Mouse (Mus musculus) liver, adult 2 months (tissue): ENCODE data around the gene Lcorl. TPM values are rescaled to one million over a fixed set of nuclear protein-coding genes. Genes with fewer than 3 reads are reported as not detected.
A peak's percentile ranks its signal among the peaks of the same experiment; 100 is the strongest.

Experiments
- DNase-seq: peaks from one replicate; pipeline ENCODE4 v3.0.0-alpha.2; 2011; ENCODE audit warnings: low read depth, low spot score; ENCODE audit errors: extremely low read depth
- H3K27ac ChIP-seq: fragments of 200-500 bp; replicated peaks from 2 replicates; pipeline ENCODE4 v1.5.1; 2012; ENCODE audit warnings: low read depth, mild to moderate bottlenecking, control low read depth, inconsistent platforms, low read length; ENCODE audit not compliant: insufficient read depth
- H3K27me3 ChIP-seq: fragments of 200-500 bp; 2 replicates; pipeline ENCODE4 v1.6.1; 2012; ENCODE audit warnings: mild to moderate bottlenecking, moderate library complexity, low read length, inconsistent platforms; ENCODE audit not compliant: control insufficient read depth, insufficient read depth
- H3K36me3 ChIP-seq: fragments of 200-500 bp; 2 replicates; pipeline ENCODE4 v1.6.1; 2012; ENCODE audit warnings: low read length, inconsistent platforms; ENCODE audit not compliant: control insufficient read depth, insufficient read depth
- H3K4me1 ChIP-seq: fragments of 200-500 bp; 2 replicates; pipeline ENCODE4 v1.6.1; 2011; ENCODE audit warnings: low read length; ENCODE audit not compliant: control insufficient read depth, insufficient read depth
- H3K4me3 ChIP-seq: fragments of 200-500 bp; 2 replicates; pipeline ENCODE4 v1.5.1; 2011; ENCODE audit warnings: low read depth, mild to moderate bottlenecking, control low read depth, low read length, moderate library complexity; ENCODE audit not compliant: insufficient read depth
- H3K79me2 ChIP-seq: fragments of 200-500 bp; 2 replicates; pipeline ENCODE4 v1.6.1; 2012; ENCODE audit warnings: inconsistent platforms, mild to moderate bottlenecking, low read length, moderate library complexity; ENCODE audit not compliant: control insufficient read depth, insufficient read depth
- H3K9ac ChIP-seq: fragments of 200-500 bp; 2 replicates; pipeline ENCODE4 v1.6.1; 2012; ENCODE audit warnings: low read depth, mild to moderate bottlenecking, control low read depth, inconsistent platforms, low read length
- CTCF ChIP-seq: fragments of 200-500 bp; IDR thresholded peaks from 2 replicates; pipeline ENCODE4 v1.5.1; 2011; ENCODE audit warnings: low read depth, low read length, control low read depth
- POLR2A ChIP-seq: fragments of 200-500 bp; IDR thresholded peaks from 2 replicates; pipeline ENCODE4 v1.6.1; 2011; ENCODE audit warnings: low read length, control low read depth; ENCODE audit not compliant: insufficient read depth; ENCODE audit errors: extremely low read depth
- WGBS: fragments of 180-500 bp; shearing (Covaris S2); methylation state at CpG from one replicate; pipeline ENCODE4 v1.1.7; 2018; 5-methylcytosine and 5-hydroxymethylcytosine counted together
- polyA plus RNA-seq: library from polyadenylated mRNA; depleted of rRNA; stranded (reverse); fragments of >200 nt; gene quantifications from 2 replicates; pipeline ENCODE4 v1.2.3, GENCODE M21; 2012
- total RNA-seq: library from RNA; depleted of rRNA; stranded (reverse); fragments of >200 nt; gene quantifications from 2 replicates; pipeline ENCODE4 v1.2.3, GENCODE M21; 2014

Gene Lcorl
- total and polyA plus RNA-seq, 2 experiments, result 4.3 to 11.5 TPM

- DNase-seq, result no peak
- Histone ChIP-seq H3K27me3 (no peaks in the 10 kb centered on the region), H3K79me2 (no peaks in the 10 kb centered on the region), H3K4me3 (no peak overlapping the region), H3K4me1 (no peaks in the 10 kb centered on the region), H3K36me3 (no peaks in the 10 kb centered on the region), H3K27ac (no peak overlapping the region), H3K9ac (no peak overlapping the region)
- TF ChIP-seq CTCF, result no peak
- no peak for TF ChIP-seq POLR2A
Measured at GRCm38 (mm10) chr5:45679955-45680354, 177.5 kb downstream of the Lcorl start.

GRCm38 (mm10) chr5:45677639-45678038, 179.8 kb downstream of the Lcorl start:
- 84% methylated on average over 4 of the region's 4 CpGs for WGBS

DNA sequence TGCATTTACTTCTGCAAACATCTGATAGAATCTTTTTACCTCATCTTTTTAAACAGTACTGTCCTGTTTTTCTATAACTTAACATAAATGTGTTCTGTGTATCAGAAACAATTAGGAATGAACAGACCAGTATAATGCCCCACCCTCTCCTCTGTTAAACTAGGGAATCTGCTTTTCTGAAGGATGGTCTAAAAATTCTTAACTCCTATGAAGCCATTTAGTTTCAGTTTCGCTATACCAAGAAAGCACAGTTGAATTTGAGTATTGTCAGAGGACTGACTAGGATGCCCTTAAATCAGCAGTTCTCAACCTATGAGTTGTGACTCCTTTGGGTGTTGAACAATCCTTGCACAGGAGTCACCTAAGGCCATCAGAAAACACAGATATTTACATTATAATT, 182.4 kb downstream of the Lcorl start:
- Histone ChIP-seq H3K79me2 (no peaks in the 10 kb centered on the region), H3K4me1 (no peaks in the 10 kb centered on the region), H3K36me3 (no peaks in the 10 kb centered on the region), H3K27me3 (no peaks in the 10 kb centered on the region), H3K4me3 (no peak overlapping the region), H3K27ac (no peak overlapping the region), H3K9ac (no peak overlapping the region)
- WGBS, result 90% methylated on average over 1 of the region's 1 CpGs
- TF ChIP-seq CTCF (no peak), POLR2A (no peak)
- no peak for DNase-seq

More at GRCm38 (mm10) chr5:45677639-45678038, 179.8 kb downstream of the Lcorl start:
- Histone ChIP-seq H3K4me1 (no peaks in the 10 kb centered on the region), H3K79me2 (no peaks in the 10 kb centered on the region), H3K9ac (no peak overlapping the region), H3K27ac (no peak overlapping the region), H3K4me3 (no peak overlapping the region), H3K27me3 (no peaks in the 10 kb centered on the region), H3K36me3 (no peaks in the 10 kb centered on the region)
- DNase-seq, result no peak
- TF ChIP-seq CTCF (no peak), POLR2A (no peak)

DNA sequence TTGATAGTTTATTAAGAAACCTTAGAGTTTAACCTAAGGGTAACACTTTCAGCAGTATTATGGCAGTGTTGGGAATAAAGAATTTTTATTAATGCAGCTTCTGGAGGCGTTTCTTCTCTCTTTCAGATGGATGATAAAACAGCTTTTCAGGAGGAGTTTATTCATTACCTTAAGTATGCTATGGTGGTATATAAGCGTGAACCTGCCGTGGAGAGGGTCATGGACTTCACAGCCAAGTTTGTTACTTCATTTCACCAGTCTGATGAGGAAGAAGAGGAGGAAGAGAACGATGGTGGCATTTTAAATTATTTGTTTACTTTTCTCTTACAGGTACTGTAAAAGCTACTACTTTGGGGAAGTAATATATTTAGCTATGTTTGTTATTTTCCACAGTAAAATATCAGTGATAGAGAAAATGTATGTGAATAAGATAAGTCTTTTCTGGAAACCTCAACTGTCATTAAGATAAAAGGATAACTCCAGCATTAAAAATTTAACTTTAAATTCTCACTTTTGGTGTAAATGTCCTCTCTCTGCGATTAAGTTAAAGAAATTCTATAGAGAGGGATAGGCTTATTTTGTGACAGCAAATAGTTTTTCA, 186.4 kb downstream of the Lcorl start:
- Histone ChIP-seq H3K36me3 (no peaks in the 10 kb centered on the region), H3K4me3 (no peak overlapping the region), H3K9ac (no peak overlapping the region), H3K27ac (no peak overlapping the region), H3K27me3 (no peaks in the 10 kb centered on the region), H3K4me1 (peaks cover 4% of the 10 kb centered on the region; the same call in 1 of the 2 replicates), H3K79me2 (no peaks in the 10 kb centered on the region)
- no peak for TF ChIP-seq CTCF
- TF ChIP-seq POLR2A, result no peak
- no peak for DNase-seq
- WGBS, result 65% methylated on average over 5 of the region's 5 CpGs

GRCm38 (mm10) chr5:45670280-45670670, 187.1 kb downstream of the Lcorl start:
- H3K9ac ChIP-seq, result peak overlapping the region; percentile 62
- no peaks in the 10 kb centered on the region for H3K36me3 ChIP-seq
- H3K4me1 ChIP-seq, result peaks cover 4% of the 10 kb centered on the region; the same call in 1 of the 2 replicates
- no peak overlapping the region for H3K27ac ChIP-seq
- TF ChIP-seq CTCF, result no peak
- TF ChIP-seq POLR2A, result no peak
- under 1% methylated on average over 13 of the region's 13 CpGs for WGBS
- DNase-seq, result no peak
- H3K27me3 ChIP-seq, result no peaks in the 10 kb centered on the region
- H3K4me3 ChIP-seq, result peak overlapping the region; percentile 73
- no peaks in the 10 kb centered on the region for H3K79me2 ChIP-seq

DNA sequence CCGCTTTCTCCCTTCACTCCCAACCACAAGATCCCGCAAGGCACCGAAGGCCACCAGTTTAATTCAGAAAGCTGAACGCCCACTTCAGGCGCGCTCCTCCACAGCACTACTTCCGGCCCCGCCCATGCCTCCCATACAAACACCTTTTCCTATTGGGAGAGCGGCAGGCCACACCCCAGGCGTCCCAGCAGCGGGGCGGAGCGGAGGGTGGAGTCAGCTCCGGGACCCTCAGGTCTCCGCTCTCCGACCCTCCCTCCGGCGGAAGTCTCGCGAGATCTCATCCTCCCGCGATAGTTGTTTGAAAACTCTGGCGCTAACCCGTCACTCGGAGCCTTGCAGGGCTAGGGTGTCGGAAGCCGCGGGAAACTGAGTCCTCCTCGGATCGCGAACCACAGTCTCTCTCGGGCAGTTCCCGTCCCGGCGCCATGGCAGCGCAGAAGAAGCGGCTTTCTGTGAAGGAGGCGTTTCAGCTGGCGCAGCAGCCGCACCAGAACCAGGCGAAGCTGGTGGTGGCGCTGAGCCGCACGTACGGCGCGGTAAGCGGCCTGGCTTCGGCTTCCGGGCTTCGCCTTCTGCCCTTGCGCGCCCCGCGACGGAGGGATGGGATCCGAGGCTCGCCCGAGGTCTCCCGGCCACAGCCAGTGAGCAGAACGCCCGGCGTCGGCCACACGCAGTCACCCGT, 187.7 kb downstream of the Lcorl start, which contains the start of gene Ncapg:
Gene Ncapg, plus strand, starts transcription at position 322 of the 682 bp plus-strand sequence.
- Histone ChIP-seq H3K79me2 (no peaks in the 10 kb centered on the region), H3K4me1 (peaks cover 4% of the 10 kb centered on the region; the same call in 1 of the 2 replicates), H3K4me3 (peak within 1 kb of the TSS; percentile 73), H3K27ac (peak within 1 kb of the TSS; percentile 13), H3K36me3 (no peaks in the 10 kb centered on the region), H3K27me3 (no peaks in the 10 kb centered on the region), H3K9ac (peak within 1 kb of the TSS; percentile 62)
- TF ChIP-seq POLR2A (peak; percentile 43; the same call in 1 of the 2 replicates), CTCF (no peak)
- under 1% methylated on average over 66 of the region's 66 CpGs for WGBS
- peak; percentile 84 for DNase-seq
